Mouse (Mus musculus): Measurements from ENCODE around the gene Rab31. TPM values are rescaled to one million over a fixed set of nuclear protein-coding genes. Genes with fewer than 3 reads are reported as not detected.
"Not testable (repeated sequence)": the region's sequence is repeated elsewhere in the genome, so short reads cannot be mapped to it uniquely, and the experiment has no call there.

Rab31 gene
- polyA plus RNA-seq, 1 experiment from 2014 or later, result 81.7 TPM

DNA sequence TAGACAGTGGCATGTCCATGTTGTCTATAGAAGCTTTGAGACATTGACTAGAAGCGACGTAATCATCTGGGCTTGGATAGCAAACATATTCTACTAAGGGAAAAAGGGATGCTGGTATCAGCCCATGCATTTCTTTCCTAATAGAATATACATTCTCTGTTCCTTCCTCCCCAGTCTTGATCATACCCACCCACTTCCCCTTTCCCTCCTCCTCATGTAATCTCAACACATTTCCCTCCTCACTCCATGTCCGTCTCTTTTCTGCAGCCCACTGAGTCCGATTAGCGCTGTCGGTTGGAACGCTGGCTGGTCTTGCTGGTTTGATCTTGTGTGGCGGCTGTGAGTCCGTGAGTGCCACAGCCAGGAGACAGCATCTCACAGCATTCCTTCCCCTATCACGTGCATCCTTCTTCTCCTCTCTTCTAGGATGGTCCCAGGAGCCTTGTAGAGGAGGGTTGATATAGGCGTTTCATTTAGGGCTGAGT, 130.8 kb downstream of the Rab31 start, which contains the start of gene Txndc2:
Gene Txndc2, minus strand, starts transcription at position 435 of the 485 bp plus-strand sequence.
- H3K4me2 ChIP-seq (replicated peaks), result 0 out of 2 replicates have a peak within 1 kb of the TSS, but pooled peaks have one; percentile 6
- H3K36me3 ChIP-seq (replicated peaks; ENCODE audit: control insufficient read depth, insufficient read depth), result no peaks in the 10 kb centered on the region
- H3K4me3 ChIP-seq (replicated peaks; ENCODE audit: low read length), result no peak within 1 kb of the TSS
- H3K9ac ChIP-seq, result no peak within 1 kb of the TSS
- DNase-seq (ENCODE audit: low spot score) (no peak), ATAC-seq (ENCODE audit: low FRiP score) (no peak)
- H3K27ac ChIP-seq, result peak within 1 kb of the TSS; percentile 50
- no peaks in the 10 kb centered on the region for H3K27me3 ChIP-seq (ENCODE audit: control insufficient read depth, insufficient read depth, low read length)
- no peaks in the 10 kb centered on the region for H3K9me3 ChIP-seq (ENCODE audit: control insufficient read depth, low read length)
- 0 out of 2 replicates have a peak, but pooled peaks cover 13% of the 10 kb centered on the region for H3K4me1 ChIP-seq (replicated peaks; ENCODE audit: control insufficient read depth, insufficient read depth, low read length)
- 92% methylated on average over 11 of the region's 11 CpGs for WGBS

- Histone ChIP-seq H3K4me3 (replicated peaks; ENCODE audit: low read length) (no peak overlapping the region), H3K27me3 (ENCODE audit: control insufficient read depth, insufficient read depth, low read length) (no peaks in the 10 kb centered on the region), H3K4me1 (replicated peaks; ENCODE audit: control insufficient read depth, insufficient read depth, low read length) (0 out of 2 replicates have a peak, but pooled peaks cover 13% of the 10 kb centered on the region), H3K27ac (no peak overlapping the region), H3K9me3 (ENCODE audit: control insufficient read depth, low read length) (no peaks in the 10 kb centered on the region), H3K4me2 (replicated peaks) (no peak overlapping the region), H3K9ac (no peak overlapping the region), H3K36me3 (replicated peaks; ENCODE audit: control insufficient read depth, insufficient read depth) (no peaks in the 10 kb centered on the region)
- DNase-seq (ENCODE audit: low spot score) (no peak), ATAC-seq (ENCODE audit: low FRiP score) (no peak)
- 100% methylated on average over 1 of the region's 1 CpGs for WGBS
These were observed 133.4 kb downstream of the Rab31 start for GRCm38 (mm10) chr17:65639144-65639543.

- no peak for ATAC-seq (ENCODE audit: low FRiP score)
These were observed 136.7 kb downstream of the Rab31 start for GRCm38 (mm10) chr17:65635715-65636360.

GRCm38 (mm10) chr17:65629943-65630342, 142.6 kb downstream of the Rab31 start:
- Histone ChIP-seq H3K4me1 (replicated peaks; ENCODE audit: control insufficient read depth, insufficient read depth, low read length) (no peaks in the 10 kb centered on the region), H3K9ac (no peak overlapping the region), H3K4me2 (replicated peaks) (no peak overlapping the region), H3K4me3 (replicated peaks; ENCODE audit: low read length) (no peak overlapping the region), H3K27ac (no peak overlapping the region), H3K9me3 (ENCODE audit: control insufficient read depth, low read length) (no peaks in the 10 kb centered on the region), H3K27me3 (ENCODE audit: control insufficient read depth, insufficient read depth, low read length) (no peaks in the 10 kb centered on the region), H3K36me3 (replicated peaks; ENCODE audit: control insufficient read depth, insufficient read depth) (no peaks in the 10 kb centered on the region)
- WGBS, result 79% methylated on average over 6 of the region's 6 CpGs
- no peak for DNase-seq (ENCODE audit: low spot score)
- no peak for ATAC-seq (ENCODE audit: low FRiP score)

More at GRCm38 (mm10) chr17:65635715-65636360, 136.7 kb downstream of the Rab31 start:
- Histone ChIP-seq H3K9ac (no peak overlapping the region), H3K9me3 (ENCODE audit: control insufficient read depth, low read length) (no peaks in the 10 kb centered on the region), H3K4me3 (replicated peaks; ENCODE audit: low read length) (no peak overlapping the region), H3K27ac (no peak overlapping the region), H3K27me3 (ENCODE audit: control insufficient read depth, insufficient read depth, low read length) (no peaks in the 10 kb centered on the region), H3K4me1 (replicated peaks; ENCODE audit: control insufficient read depth, insufficient read depth, low read length) (no peaks in the 10 kb centered on the region), H3K4me2 (replicated peaks) (no peak overlapping the region), H3K36me3 (replicated peaks; ENCODE audit: control insufficient read depth, insufficient read depth) (no peaks in the 10 kb centered on the region)
- no peak for DNase-seq (ENCODE audit: low spot score)
- WGBS, result 87% methylated on average over 14 of the region's 14 CpGs

- H3K4me3 ChIP-seq (replicated peaks; ENCODE audit: low read length); DNase-seq (ENCODE audit: low spot score); H3K9me3 ChIP-seq (ENCODE audit: control insufficient read depth, low read length); H3K27ac ChIP-seq; H3K4me2 ChIP-seq (replicated peaks); H3K4me1 ChIP-seq (replicated peaks; ENCODE audit: control insufficient read depth, insufficient read depth, low read length); H3K36me3 ChIP-seq (replicated peaks; ENCODE audit: control insufficient read depth, insufficient read depth); ATAC-seq (ENCODE audit: low FRiP score); H3K9ac ChIP-seq; H3K27me3 ChIP-seq (ENCODE audit: control insufficient read depth, insufficient read depth, low read length): not testable (repeated sequence)
- WGBS, result 89% methylated on average over 13 of the region's 13 CpGs
These were observed 143.6 kb downstream of the Rab31 start for GRCm38 (mm10) chr17:65628823-65629532.

DNA sequence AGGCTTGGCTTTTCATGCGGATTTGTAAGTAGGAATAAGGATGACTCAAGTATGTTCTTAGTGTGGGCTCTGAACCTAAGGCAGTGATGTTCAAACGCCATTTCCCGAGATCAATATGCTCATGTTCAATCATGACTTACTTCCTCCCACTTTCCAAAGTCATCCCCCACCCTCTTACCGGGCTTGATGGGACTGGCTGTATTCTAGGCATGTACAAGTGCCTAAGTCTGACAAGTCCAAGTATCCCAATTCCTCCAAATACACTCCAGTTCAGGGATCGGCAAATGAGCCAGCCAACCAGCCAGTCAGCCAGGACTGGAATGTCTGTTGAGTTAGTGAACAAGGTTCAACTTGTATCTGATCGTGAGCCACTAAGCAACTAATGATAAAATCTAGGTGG, 146.3 kb downstream of the Rab31 start:
- no peak overlapping the region for H3K4me3 ChIP-seq (replicated peaks; ENCODE audit: low read length)
- no peaks in the 10 kb centered on the region for H3K36me3 ChIP-seq (replicated peaks; ENCODE audit: control insufficient read depth, insufficient read depth)
- no peak overlapping the region for H3K9ac ChIP-seq
- DNase-seq (ENCODE audit: low spot score) (no peak), ATAC-seq (ENCODE audit: low FRiP score) (no peak)
- 91% methylated on average over 6 of the region's 6 CpGs for WGBS
- H3K4me2 ChIP-seq (replicated peaks), result no peak overlapping the region
- H3K27me3 ChIP-seq (ENCODE audit: control insufficient read depth, insufficient read depth, low read length), result no peaks in the 10 kb centered on the region
- no peak overlapping the region for H3K27ac ChIP-seq
- H3K9me3 ChIP-seq (ENCODE audit: control insufficient read depth, low read length), result no peaks in the 10 kb centered on the region
- H3K4me1 ChIP-seq (replicated peaks; ENCODE audit: control insufficient read depth, insufficient read depth, low read length), result no peaks in the 10 kb centered on the region

DNA sequence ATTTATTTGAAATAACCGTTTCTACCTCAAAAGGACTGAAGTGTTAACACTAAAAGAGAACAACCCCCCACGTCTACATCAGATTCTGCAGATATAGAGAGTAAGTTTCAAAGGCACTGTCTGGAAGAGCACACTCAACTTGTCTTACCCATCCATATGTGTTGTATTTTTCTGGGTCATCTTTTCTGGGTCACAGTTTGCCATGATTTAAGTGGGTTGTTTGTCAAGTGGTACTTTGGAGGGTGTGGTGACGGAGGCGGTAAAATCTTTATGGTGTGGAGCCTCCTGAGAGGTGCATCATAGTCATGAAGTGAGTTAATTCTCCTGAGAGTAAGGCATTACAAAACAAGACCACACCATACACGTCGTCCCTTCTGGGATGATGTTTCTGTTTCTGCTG, 147.0 kb downstream of the Rab31 start:
- H3K9ac ChIP-seq, result no peak overlapping the region
- ATAC-seq (ENCODE audit: low FRiP score), result no peak
- 85% methylated on average over 6 of the region's 6 CpGs for WGBS
- H3K4me1 ChIP-seq (replicated peaks; ENCODE audit: control insufficient read depth, insufficient read depth, low read length), result no peaks in the 10 kb centered on the region
- no peaks in the 10 kb centered on the region for H3K27me3 ChIP-seq (ENCODE audit: control insufficient read depth, insufficient read depth, low read length)
- H3K4me2 ChIP-seq (replicated peaks), result no peak overlapping the region
- DNase-seq (ENCODE audit: low spot score), result no peak
- H3K4me3 ChIP-seq (replicated peaks; ENCODE audit: low read length), result no peak overlapping the region
- H3K27ac ChIP-seq, result no peak overlapping the region
- no peaks in the 10 kb centered on the region for H3K9me3 ChIP-seq (ENCODE audit: control insufficient read depth, low read length)
- no peaks in the 10 kb centered on the region for H3K36me3 ChIP-seq (replicated peaks; ENCODE audit: control insufficient read depth, insufficient read depth)

GRCm38 (mm10) chr17:65623130-65623529, 149.4 kb downstream of the Rab31 start:
- Histone ChIP-seq H3K4me1 (replicated peaks; ENCODE audit: control insufficient read depth, insufficient read depth, low read length) (no peaks in the 10 kb centered on the region), H3K4me2 (replicated peaks) (no peak overlapping the region), H3K36me3 (replicated peaks; ENCODE audit: control insufficient read depth, insufficient read depth) (no peaks in the 10 kb centered on the region), H3K27me3 (ENCODE audit: control insufficient read depth, insufficient read depth, low read length) (no peaks in the 10 kb centered on the region), H3K9ac (no peak overlapping the region), H3K27ac (no peak overlapping the region), H3K4me3 (replicated peaks; ENCODE audit: low read length) (no peak overlapping the region), H3K9me3 (ENCODE audit: control insufficient read depth, low read length) (no peaks in the 10 kb centered on the region)
- ATAC-seq (ENCODE audit: low FRiP score) (no peak), DNase-seq (ENCODE audit: low spot score) (no peak)

GRCm38 (mm10) chr17:65618431-65618830, 154.1 kb downstream of the Rab31 start:
- no peak for DNase-seq (ENCODE audit: low spot score)
- no peak for ATAC-seq (ENCODE audit: low FRiP score)
- 76% methylated on average over 2 of the region's 2 CpGs for WGBS

More at GRCm38 (mm10) chr17:65618431-65618830, 154.1 kb downstream of the Rab31 start:
- H3K36me3 ChIP-seq (replicated peaks; ENCODE audit: control insufficient read depth, insufficient read depth), result no peaks in the 10 kb centered on the region
- no peak overlapping the region for H3K9ac ChIP-seq
- H3K27ac ChIP-seq, result no peak overlapping the region
- no peaks in the 10 kb centered on the region for H3K27me3 ChIP-seq (ENCODE audit: control insufficient read depth, insufficient read depth, low read length)
- no peaks in the 10 kb centered on the region for H3K4me1 ChIP-seq (replicated peaks; ENCODE audit: control insufficient read depth, insufficient read depth, low read length)
- no peak overlapping the region for H3K4me2 ChIP-seq (replicated peaks)
- no peaks in the 10 kb centered on the region for H3K9me3 ChIP-seq (ENCODE audit: control insufficient read depth, low read length)
- H3K4me3 ChIP-seq (replicated peaks; ENCODE audit: low read length), result no peak overlapping the region

Measured in hindbrain, embryonic 14.5 days (tissue).